Mouse (Mus musculus): ENCODE measurements around the gene Rap1gap2.
"Not testable (repeated sequence)": the region's sequence is repeated elsewhere in the genome, so short reads cannot be mapped to it uniquely, and the experiment has no call there.

Gene Rap1gap2

GRCm38 (mm10) chr11:74623693-74624092 lies 13.0 kb upstream of the Rap1gap2 start:
- CTCF ChIA-PET, result no interaction called here

DNA sequence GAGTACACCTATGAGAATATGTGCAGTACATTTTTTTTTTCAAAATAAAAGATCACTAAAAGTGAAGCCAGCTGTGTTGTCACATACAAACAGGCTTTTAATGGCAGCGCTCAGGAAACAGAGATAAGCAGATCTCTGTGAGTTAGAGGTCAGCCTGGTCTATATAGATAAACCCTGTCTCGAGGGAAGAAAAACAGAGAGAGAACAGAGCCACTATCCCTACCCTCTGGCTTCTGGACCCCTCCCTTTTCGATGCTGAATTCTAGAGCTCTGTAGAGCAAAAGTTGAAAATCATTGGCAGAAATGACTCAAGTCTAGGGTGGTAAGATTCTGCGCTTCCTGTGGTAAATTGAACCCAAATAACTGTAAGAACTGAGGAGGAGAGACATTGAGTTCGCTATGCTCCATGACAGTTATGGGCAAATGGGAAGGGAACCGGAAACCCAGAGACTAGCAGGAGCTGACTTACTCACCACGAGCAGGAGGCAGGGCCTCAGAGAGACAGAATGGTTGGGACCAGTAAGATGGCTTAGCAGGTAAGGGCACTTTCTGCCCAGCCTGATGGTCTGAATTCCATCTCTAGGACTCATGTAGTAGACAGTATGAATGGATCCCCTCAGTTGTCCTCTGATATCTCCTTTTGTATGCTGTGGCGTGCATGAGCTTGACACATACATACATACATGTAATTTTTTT lies 11.4 kb upstream of the Rap1gap2 start:
- CTCF ChIA-PET, result no interaction called here

DNA sequence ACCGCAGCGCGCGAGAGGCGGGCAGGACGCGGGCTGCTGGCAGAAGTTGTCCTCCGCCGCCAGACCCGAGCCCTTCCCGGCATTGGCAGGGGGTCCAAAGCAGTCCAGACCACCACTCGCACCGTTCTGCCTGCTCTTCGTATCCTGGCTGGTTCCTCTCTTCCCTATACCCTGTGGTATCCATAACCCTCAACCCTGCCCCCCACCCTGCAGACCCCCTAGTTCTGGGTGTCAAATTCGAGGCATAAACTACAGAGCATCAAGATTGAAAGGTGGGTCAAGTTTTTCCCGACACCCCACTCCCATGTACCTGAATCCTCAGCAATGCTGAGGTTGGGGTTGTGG lies 9.2 kb upstream of the Rap1gap2 start:
- CTCF ChIA-PET, result no interaction called here

GRCm38 (mm10) chr11:74619201-74619955 lies 8.7 kb upstream of the Rap1gap2 start, which contains the start of gene Ccdc92b:
Gene Ccdc92b, plus strand, starts transcription at chr11:74619605.
- CTCF ChIA-PET, result no interaction called here

DNA sequence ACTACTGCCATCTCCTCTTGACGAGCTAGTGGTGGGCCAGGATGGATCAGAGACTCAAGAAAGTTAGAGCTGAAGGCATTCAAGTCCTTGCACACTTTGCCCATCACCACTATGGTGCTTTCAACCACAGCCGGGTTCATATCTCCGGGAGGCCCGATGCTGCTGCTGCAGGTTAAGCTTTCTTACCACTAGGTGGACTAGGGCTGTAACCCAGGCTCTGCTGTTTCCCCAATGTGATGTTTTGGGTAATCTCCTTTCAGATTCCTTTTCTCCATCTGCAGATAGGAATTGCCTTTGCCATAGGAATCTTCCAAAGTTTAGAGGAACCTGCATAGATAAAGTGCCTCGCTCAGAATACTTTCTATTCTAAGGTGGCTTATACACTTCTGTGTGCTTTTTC lies 4.9 kb upstream of the Rap1gap2 start:
- CTCF ChIA-PET, result no interaction called here

DNA sequence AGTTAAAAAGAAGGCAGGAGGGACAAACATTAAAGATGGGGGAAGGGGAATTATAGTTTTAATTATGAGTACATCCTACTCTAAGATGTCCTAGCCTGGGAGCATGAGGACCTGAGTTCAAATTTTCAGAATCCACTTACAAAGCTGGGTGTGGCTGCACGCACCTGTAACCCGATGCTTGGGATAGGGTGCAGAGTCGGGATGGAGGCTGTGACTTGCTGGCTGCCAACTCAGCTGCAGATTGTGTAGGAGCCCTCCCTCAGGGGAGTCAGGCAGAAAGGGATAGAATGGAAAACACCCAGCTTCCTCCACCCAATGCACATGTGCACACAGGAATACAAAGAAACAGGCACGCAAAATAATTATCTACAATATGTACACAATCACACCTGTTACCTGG lies 2.7 kb upstream of the Rap1gap2 start:
- CTCF ChIA-PET, result no interaction called here

- CTCF ChIA-PET, result no interaction called here
These were observed 722 bp upstream of the Rap1gap2 start for GRCm38 (mm10) chr11:74611437-74611836.

DNA sequence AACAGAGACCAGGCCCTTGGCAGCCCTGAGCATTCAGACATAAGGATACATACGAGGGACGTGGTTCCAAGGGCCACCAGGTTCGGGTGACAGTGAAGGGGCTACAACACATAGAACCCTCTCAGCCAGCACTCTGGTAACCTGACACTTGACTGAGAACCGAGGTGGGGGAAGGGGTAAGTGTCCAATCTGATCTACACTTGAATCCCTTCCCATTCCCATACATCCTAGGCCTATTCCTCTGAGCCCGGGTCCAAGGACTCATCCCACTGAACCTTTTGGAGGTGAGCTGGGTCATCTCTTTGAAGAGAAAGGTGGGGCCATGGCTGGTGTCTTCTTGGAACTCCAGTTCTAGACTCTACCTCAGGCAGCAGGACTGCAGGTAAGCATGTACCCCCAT lies 647 bp downstream of the Rap1gap2 start:
- CTCF ChIA-PET, result interaction anchor here (0.6 kb wide), 1 partner anchor 72 kb away, joined by 3 read pairs; no protein-coding TSS in a partner anchor

DNA sequence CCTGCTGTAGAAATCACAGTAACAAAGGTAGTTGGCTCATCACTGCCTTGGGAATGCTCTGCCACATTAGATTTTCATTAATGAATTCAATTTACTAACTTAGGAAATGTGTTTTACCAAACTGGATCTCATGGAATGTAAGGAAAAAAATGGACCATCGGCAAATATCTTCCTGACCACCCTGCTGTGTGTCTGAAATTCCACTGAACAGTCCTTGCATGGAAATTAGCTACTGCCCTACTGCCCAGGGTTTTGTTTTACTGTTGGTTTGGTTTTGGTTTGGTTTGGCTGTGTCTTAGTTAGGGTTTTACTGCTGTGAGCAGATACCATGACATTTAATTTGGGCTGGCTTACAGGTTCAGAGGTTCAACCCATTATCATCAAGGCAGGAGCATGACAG lies 8.4 kb downstream of the Rap1gap2 start:
- CTCF ChIA-PET, result no interaction called here

- CTCF ChIA-PET, result no interaction called here
These were observed 12.8 kb downstream of the Rap1gap2 start for GRCm38 (mm10) chr11:74597990-74598337.

DNA sequence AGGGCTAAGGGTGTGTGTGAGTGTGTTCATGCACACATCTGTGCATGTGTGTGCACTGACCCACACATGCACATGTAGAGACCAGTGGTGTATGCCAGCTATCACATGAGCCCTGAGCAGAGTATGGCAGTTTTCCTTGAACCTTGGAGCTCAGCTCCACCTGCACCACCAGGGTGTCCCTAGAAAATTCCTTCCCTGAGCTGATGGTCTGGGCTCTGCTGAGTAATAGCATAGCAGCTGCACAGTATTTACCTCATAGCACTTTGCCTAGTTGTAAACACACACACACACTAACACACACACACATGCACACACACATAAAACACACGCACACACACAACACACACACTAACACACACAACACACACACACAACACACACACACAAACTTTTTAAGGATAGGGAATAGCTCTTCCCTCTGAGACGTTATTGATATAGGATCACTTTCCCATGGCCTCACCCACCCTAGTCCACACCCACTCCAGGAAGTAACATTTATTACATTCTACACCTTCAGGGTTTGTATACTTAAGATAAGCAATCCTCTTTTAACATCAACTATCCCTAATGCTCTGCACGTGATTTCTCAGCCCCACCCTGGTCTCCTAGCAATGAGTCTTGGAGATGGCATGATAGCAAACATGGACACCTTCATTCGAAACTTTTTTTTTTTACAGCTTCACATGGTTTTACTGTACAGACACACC lies 13.3 kb downstream of the Rap1gap2 start:
- CTCF ChIA-PET, result no interaction called here

- CTCF ChIA-PET, result no interaction called here
These were observed 18.5 kb downstream of the Rap1gap2 start for GRCm38 (mm10) chr11:74592246-74592645.

DNA sequence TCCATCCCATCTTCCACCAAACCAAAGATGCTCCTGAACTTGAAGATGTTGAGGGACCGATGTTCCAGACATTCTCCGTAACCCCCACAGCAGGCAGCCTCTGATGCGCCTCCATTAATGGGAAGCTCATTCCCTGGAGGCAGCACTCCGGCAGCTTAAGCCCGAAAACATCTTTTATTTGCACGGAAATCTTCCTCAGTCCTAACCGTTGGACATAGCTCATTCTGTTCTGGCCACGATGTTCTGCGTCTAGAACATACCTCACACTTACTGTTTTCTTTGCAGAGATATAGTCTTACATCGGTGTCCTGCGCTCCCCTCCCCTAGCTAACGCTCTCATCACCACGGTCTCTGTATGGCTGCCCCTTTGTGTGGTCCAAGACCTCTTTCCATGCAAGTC lies 20.0 kb downstream of the Rap1gap2 start:
- CTCF ChIA-PET, result interaction anchor here (0.6 kb wide), 1 partner anchor 14 kb away, joined by 19 read pairs; no protein-coding TSS in a partner anchor

DNA sequence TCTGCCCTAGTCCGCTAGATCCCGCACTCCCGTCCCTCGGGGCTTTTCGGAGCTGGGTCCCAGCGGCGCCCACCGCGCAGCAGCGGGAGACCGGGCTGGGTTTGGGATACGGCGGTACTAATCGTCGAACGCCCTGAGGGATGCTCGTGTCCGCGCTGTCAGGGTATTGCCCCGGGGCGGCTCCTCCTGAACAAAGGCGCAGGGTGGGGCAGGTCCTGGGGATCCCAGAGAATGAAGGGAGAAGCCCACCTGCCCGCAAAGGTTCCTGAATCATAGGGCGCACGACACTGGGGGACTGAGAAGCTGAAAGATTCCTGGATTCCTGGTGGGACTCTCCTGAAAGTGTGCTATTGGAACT lies 20.5 kb downstream of the Rap1gap2 start:
- CTCF ChIA-PET, result interaction anchor here (0.6 kb wide), 1 partner anchor 15 kb away, joined by 19 read pairs; no protein-coding TSS in a partner anchor

- CTCF ChIA-PET, result interaction anchor here (0.6 kb wide), 1 partner anchor 15 kb away, joined by 19 read pairs; no protein-coding TSS in a partner anchor
These were observed 21.1 kb downstream of the Rap1gap2 start for GRCm38 (mm10) chr11:74589401-74590238.

- CTCF ChIA-PET, result no interaction called here
These were observed 24.3 kb downstream of the Rap1gap2 start for GRCm38 (mm10) chr11:74586401-74586800.

- CTCF ChIA-PET, result no interaction called here
These were observed 25.6 kb downstream of the Rap1gap2 start for GRCm38 (mm10) chr11:74584946-74585723.

DNA sequence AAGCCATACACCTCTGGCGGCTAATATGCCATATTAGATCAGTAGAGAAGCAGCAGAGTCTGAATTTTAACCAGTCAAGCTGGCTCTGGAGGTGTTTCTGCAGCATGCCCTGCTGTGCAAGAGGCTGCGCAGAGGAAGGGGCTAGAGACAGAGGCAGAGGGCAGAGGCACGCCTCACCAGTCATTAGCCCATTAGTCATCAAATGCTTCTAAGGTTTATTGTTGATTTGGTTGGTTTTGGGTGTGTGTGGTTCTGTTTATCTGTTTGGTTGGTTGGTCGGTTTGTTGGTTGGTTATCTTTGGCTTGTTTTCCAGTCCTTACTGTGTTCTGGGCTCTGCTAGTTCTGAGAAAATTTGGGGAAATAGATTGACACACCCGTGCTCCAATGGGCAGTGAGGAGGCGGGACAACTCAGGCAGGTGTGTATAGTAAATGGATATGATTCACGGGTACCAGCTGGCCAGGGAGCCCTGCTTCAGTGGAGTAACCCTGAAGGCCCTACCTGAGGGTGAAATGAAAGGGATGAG lies 26.8 kb downstream of the Rap1gap2 start:
- CTCF ChIA-PET, result no interaction called here

DNA sequence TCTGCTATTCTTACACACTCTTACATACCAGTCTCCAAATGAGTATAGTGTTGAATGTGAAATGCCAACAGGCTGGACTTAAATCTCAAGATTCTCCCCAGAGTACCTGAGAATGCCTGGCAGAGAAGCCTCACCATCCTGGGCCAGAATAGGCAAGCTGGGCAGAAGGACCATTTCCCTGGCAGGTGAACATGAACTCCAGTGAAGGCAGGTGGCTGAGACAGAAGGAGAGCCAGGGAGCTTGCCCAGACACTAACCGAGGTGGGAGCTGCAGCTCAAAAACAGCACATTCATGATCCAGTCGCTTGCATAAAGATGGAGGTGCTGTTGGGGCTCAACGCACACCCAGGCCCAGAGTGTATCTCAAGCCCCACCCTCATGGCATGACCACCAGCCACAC lies 28.3 kb downstream of the Rap1gap2 start:
- CTCF ChIA-PET, result no interaction called here

GRCm38 (mm10) chr11:74581333-74581732 lies 29.4 kb downstream of the Rap1gap2 start:
- CTCF ChIA-PET, result not testable (repeated sequence)

DNA sequence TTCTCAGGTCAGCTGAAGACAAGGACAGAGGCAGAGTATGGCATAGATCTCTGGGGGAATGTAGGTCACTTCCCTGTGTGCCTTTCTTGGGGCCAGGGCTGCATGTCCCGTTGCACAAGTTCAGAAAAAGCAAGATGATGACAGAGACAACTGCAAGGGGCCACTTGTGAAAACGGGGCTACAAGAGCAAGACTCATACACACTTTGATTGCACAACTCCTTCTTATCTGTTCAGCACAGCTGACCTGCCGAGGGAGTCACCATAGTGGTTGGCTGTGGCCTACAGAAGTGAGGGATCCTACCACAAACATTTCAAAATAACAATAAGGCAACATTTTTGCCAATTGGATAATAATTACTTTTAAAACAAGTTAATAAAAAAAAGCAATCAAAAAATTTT lies 33.6 kb downstream of the Rap1gap2 start:
- CTCF ChIA-PET, result no interaction called here
